Mouse (Mus musculus) adrenal gland, adult 10 weeks (tissue): ENCODE results near the gene Gbf1. TPM values are rescaled to one million over a fixed set of nuclear protein-coding genes. Genes with fewer than 3 reads are reported as not detected.

Experiments
- polyA plus RNA-seq: library from polyadenylated mRNA; stranded (reverse); fragments of 350-450 nt; fragmentation: Illumina TruSeq; extraction: RNeasy Lipid Tissue Mini Kit (QIAGEN cat#74804); gene quantifications from one replicate; pipeline ENCODE4 v1.2.3, GENCODE M21; 2014; ENCODE audit warnings: low read depth, low replicate concordance

Gbf1 gene
- 32.4 TPM for polyA plus RNA-seq

GRCm38 (mm10) chr19:46152127-46152803 is at the start of gene Gbf1:
Gene Gbf1 (plus strand): TSS chr19:46152509.

GRCm38 (mm10) chr19:46131694-46132525 is 20.4 kb upstream of the Gbf1 start, which contains the start of gene Elovl3:
Gene Elovl3 (plus strand): TSS chr19:46131897.

GRCm38 (mm10) chr19:46147511-46148371 is 4.6 kb upstream of the Gbf1 start, which contains the start of gene Pitx3:
Gene Pitx3 (minus strand): TSS chr19:46148326.

GRCm38 (mm10) chr19:46304216-46304841 is 152.0 kb downstream of the Gbf1 start, which contains the start of gene Nfkb2:
Gene Nfkb2 (plus strand): TSS chr19:46304320.

GRCm38 (mm10) chr19:46326756-46327305 is 174.5 kb downstream of the Gbf1 start, which contains the start of gene Psd:
Gene Psd (minus strand): TSS chr19:46327156.

GRCm38 (mm10) chr19:46328081-46329030 is 176.0 kb downstream of the Gbf1 start, which contains the start of gene Fbxl15:
Gene Fbxl15 (plus strand): TSS chr19:46328184.

Other genes starting within 250 kb of the Gbf1 start
- 25.2 TPM for gene Armh3, start 154.0 kb upstream of the Gbf1 start, polyA plus RNA-seq
- 0.29 TPM for gene Hps6, start 149.0 kb upstream of the Gbf1 start, polyA plus RNA-seq
- gene Pprc1, start 107.6 kb upstream of the Gbf1 start, polyA plus RNA-seq: 9.4 TPM
- gene Ldb1, start 107.3 kb upstream of the Gbf1 start, polyA plus RNA-seq: 15.9 TPM
- 16.6 TPM for gene Nolc1, start 76.6 kb upstream of the Gbf1 start, polyA plus RNA-seq
- gene Elovl3, start 20.6 kb upstream of the Gbf1 start, polyA plus RNA-seq: 15.9 TPM
- gene Pitx3, start 4.2 kb upstream of the Gbf1 start, polyA plus RNA-seq: not detected
- 0.93 TPM for gene Nfkb2, start 151.8 kb downstream of the Gbf1 start, polyA plus RNA-seq
- not detected for gene Psd, start 174.6 kb downstream of the Gbf1 start, polyA plus RNA-seq
- gene Fbxl15, start 175.7 kb downstream of the Gbf1 start, polyA plus RNA-seq: not detected
- 7.5 TPM for gene Cuedc2, start 186.2 kb downstream of the Gbf1 start, polyA plus RNA-seq
- 0.58 TPM for gene Mfsd13a, start 188.6 kb downstream of the Gbf1 start, polyA plus RNA-seq
- 1.2 TPM for gene 2310034G01Rik, start 197.8 kb downstream of the Gbf1 start, polyA plus RNA-seq
- gene Actr1a, start 243.2 kb downstream of the Gbf1 start, polyA plus RNA-seq: 56.5 TPM
- gene Sufu, start 244.4 kb downstream of the Gbf1 start, polyA plus RNA-seq: 6.1 TPM